Mouse (Mus musculus): Measurements from ENCODE around the gene Akap6. TPM values are rescaled to one million over a fixed set of nuclear protein-coding genes. Genes with fewer than 3 reads are reported as not detected.

Gene Akap6
- polyA plus RNA-seq, 1 experiment from 2014 or later = 1.6 TPM

DNA sequence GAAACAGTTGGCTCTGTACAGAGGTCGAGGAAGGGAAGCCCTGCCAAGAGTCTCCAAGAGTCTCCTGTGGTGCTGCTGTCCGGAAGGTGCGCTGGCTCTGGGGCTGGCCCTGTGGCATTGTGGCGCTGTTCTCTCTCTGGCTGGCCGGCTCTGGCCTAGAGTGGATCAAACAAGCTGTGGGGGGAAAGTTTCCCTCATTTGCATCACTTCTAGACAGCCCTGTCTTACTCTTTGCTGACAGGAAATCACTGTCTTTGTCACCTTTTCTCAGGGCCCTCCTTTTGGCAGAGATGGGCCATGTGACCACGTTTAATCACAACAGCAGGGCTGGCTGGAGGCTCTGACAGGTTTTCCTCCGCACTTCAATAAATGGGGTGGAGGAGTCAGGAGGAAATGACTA lies 333.6 kb downstream of the Akap6 start:
- Histone ChIP-seq H3K27ac (no peak overlapping the region; the same call in 1 of the 2 replicates), H3K9ac (no peak overlapping the region), H3K4me2 (no peak overlapping the region; the same call in 1 of the 2 replicates), H3K36me3 (no peaks in the 10 kb centered on the region), H3K27me3 (replicated peaks) (no peaks in the 10 kb centered on the region), H3K9me3 (no peaks in the 10 kb centered on the region), H3K4me1 (no peaks in the 10 kb centered on the region), H3K4me3 (replicated peaks) (no peak overlapping the region)
- ATAC-seq (ENCODE audit: insufficient read depth, low FRiP score, low read depth) = no peak; the same call in 1 of the 2 replicates
- WGBS = 29% methylated on average over 7 of the region's 7 CpGs

- Histone ChIP-seq H3K4me2 (peak overlapping the region; percentile 44), H3K4me1 (no peaks in the 10 kb centered on the region), H3K36me3 (no peaks in the 10 kb centered on the region), H3K27me3 (replicated peaks) (no peaks in the 10 kb centered on the region), H3K9ac (no peak overlapping the region), H3K4me3 (replicated peaks) (peak overlapping the region; percentile 16; the same call in 1 of the 2 replicates), H3K27ac (peak overlapping the region; percentile 4; the same call in 1 of the 2 replicates), H3K9me3 (no peaks in the 10 kb centered on the region)
- 15% methylated on average over 14 of the region's 14 CpGs for WGBS
- no peak for ATAC-seq (ENCODE audit: insufficient read depth, low FRiP score, low read depth)
These were observed 334.3 kb downstream of the Akap6 start for GRCm38 (mm10) chr12:53033404-53033913.

DNA sequence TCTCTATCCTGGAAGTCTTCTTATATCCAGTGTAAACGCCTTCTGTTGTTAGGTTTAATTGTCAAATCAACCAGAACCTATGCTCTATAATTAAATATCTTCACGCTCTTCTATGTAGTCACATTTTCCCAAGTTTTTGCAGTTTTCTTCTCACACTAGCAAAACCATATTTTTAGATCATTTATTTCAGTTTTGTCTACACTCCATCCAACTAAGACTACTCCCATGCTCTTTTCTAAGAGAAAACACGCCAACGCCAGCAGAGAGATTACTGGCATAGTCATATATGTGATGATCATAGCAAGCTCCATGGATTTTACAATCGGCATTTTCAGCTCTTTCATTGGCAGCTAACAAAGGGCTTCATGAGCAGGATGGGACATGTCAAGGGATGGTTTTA lies 341.5 kb downstream of the Akap6 start:
- WGBS = 88% methylated on average over 5 of the region's 5 CpGs
- no peak for ATAC-seq (ENCODE audit: insufficient read depth, low FRiP score, low read depth)
- no peaks in the 10 kb centered on the region for H3K36me3 ChIP-seq

DNA sequence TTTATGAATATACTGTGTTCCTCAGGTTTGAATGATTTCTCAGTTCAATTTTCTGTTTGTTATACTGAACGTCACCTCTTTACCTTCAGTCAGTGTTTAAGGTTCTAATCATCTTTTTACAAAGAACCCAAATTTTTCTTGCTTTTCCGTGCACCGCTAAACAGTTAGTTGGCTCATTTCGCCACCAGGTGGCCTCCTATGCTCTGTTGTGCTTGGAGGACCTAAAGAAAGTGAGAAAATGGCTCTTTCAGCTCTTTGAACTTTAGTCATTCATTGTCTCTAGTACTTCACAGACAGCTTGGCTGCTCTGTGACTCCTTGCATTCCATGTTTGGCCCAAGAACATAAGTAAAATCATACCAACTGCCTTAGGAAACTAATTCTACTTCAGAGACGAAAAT lies 343.6 kb downstream of the Akap6 start:
- Histone ChIP-seq H3K27me3 (replicated peaks) (no peaks in the 10 kb centered on the region), H3K9ac (no peak overlapping the region), H3K36me3 (no peaks in the 10 kb centered on the region), H3K9me3 (no peaks in the 10 kb centered on the region), H3K4me2 (no peak overlapping the region), H3K4me3 (replicated peaks) (no peak overlapping the region), H3K27ac (no peak overlapping the region), H3K4me1 (no peaks in the 10 kb centered on the region)
- no peak for ATAC-seq (ENCODE audit: insufficient read depth, low FRiP score, low read depth)
- WGBS = 22% methylated on average over 5 of the region's 5 CpGs

More for the DNA sequence above, 341.5 kb downstream of the Akap6 start:
- Histone ChIP-seq H3K9ac (no peak overlapping the region), H3K4me3 (replicated peaks) (no peak overlapping the region), H3K9me3 (no peaks in the 10 kb centered on the region), H3K27me3 (replicated peaks) (no peaks in the 10 kb centered on the region), H3K4me2 (no peak overlapping the region), H3K4me1 (no peaks in the 10 kb centered on the region), H3K27ac (no peak overlapping the region)

- no peak overlapping the region for H3K27ac ChIP-seq
- no peak overlapping the region for H3K4me2 ChIP-seq
- H3K27me3 ChIP-seq (replicated peaks) = no peaks in the 10 kb centered on the region
- 52% methylated on average over 7 of the region's 7 CpGs for WGBS
- H3K9me3 ChIP-seq = no peaks in the 10 kb centered on the region
- no peaks in the 10 kb centered on the region for H3K36me3 ChIP-seq
- ATAC-seq (ENCODE audit: insufficient read depth, low FRiP score, low read depth) = no peak
- H3K4me1 ChIP-seq = no peaks in the 10 kb centered on the region
- H3K9ac ChIP-seq = no peak overlapping the region
- no peak overlapping the region for H3K4me3 ChIP-seq (replicated peaks)
These were observed 358.4 kb downstream of the Akap6 start for GRCm38 (mm10) chr12:53057606-53058005.

GRCm38 (mm10) chr12:53060903-53061302 lies 361.7 kb downstream of the Akap6 start:
- H3K27ac ChIP-seq = no peak overlapping the region

GRCm38 (mm10) chr12:53061466-53062124 lies 362.4 kb downstream of the Akap6 start:
- no peak for ATAC-seq (ENCODE audit: insufficient read depth, low FRiP score, low read depth)
- WGBS = 23% methylated on average over 7 of the region's 7 CpGs
- H3K4me2 ChIP-seq = no peak overlapping the region; the same call in 1 of the 2 replicates

More at GRCm38 (mm10) chr12:53060903-53061302, 361.7 kb downstream of the Akap6 start:
- no peaks in the 10 kb centered on the region for H3K9me3 ChIP-seq
- H3K4me1 ChIP-seq = no peaks in the 10 kb centered on the region
- no peak for ATAC-seq (ENCODE audit: insufficient read depth, low FRiP score, low read depth)
- H3K4me2 ChIP-seq = no peak overlapping the region
- H3K36me3 ChIP-seq = no peaks in the 10 kb centered on the region
- 63% methylated on average over 6 of the region's 6 CpGs for WGBS
- no peak overlapping the region for H3K9ac ChIP-seq
- no peak overlapping the region for H3K4me3 ChIP-seq (replicated peaks)
- H3K27me3 ChIP-seq (replicated peaks) = no peaks in the 10 kb centered on the region

DNA sequence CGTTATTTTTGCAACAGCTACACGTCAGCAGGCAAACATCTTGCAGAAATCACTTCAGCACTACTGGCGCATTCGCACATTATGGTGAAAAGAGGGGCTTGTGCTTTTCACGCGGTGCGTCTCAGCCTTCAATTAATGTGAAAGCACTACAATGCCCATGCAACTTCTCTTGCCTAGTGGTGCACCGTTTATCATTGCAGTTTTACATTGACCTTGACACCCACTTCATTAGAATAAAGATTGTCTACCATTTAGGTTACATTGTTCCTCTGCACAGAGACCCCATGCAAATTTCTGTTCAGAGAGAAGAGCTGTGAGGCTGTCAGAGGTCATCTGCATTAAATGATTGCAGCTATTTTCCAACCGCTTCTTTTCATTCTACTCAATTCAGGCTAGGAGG lies 363.8 kb downstream of the Akap6 start:
- Histone ChIP-seq H3K4me3 (replicated peaks) (no peak overlapping the region), H3K9ac (no peak overlapping the region), H3K27me3 (replicated peaks) (no peaks in the 10 kb centered on the region), H3K27ac (no peak overlapping the region), H3K36me3 (no peaks in the 10 kb centered on the region), H3K4me1 (no peaks in the 10 kb centered on the region), H3K9me3 (no peaks in the 10 kb centered on the region), H3K4me2 (no peak overlapping the region)
- ATAC-seq (ENCODE audit: insufficient read depth, low FRiP score, low read depth) = no peak
- WGBS = 66% methylated on average over 9 of the region's 9 CpGs

More at GRCm38 (mm10) chr12:53061466-53062124, 362.4 kb downstream of the Akap6 start:
- Histone ChIP-seq H3K27ac (no peak overlapping the region), H3K9ac (no peak overlapping the region), H3K4me1 (no peaks in the 10 kb centered on the region), H3K36me3 (no peaks in the 10 kb centered on the region), H3K4me3 (replicated peaks) (no peak overlapping the region), H3K27me3 (replicated peaks) (no peaks in the 10 kb centered on the region), H3K9me3 (no peaks in the 10 kb centered on the region)

DNA sequence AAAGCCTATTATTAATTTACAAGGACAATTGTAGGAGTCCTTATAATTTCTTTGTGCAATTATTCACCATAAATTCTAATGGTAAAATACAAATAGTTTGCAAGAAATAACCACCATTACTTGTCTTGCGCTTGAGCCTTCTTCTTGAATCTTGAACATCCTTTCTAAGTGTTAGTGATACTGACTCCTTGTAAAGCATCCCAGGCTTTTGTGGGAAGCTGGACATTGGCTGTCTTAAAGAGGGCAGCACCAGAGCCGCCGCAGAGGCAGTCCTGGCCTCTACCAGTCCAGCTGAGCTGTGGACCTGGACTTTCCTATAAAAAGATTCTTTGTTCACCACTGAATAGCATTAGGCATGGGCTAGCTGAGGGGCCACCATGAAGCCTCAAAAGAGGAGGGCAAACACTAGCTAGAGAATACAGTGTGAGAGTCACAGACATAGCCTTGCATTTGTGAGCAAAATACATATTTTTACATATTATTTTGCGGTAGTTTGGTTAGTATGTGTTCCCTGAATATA lies 365.1 kb downstream of the Akap6 start:
- Histone ChIP-seq H3K9ac (no peak overlapping the region), H3K36me3 (no peaks in the 10 kb centered on the region), H3K9me3 (no peaks in the 10 kb centered on the region), H3K4me3 (replicated peaks) (no peak overlapping the region), H3K27ac (no peak overlapping the region), H3K4me2 (no peak overlapping the region), H3K4me1 (no peaks in the 10 kb centered on the region), H3K27me3 (replicated peaks) (no peaks in the 10 kb centered on the region)
- ATAC-seq (ENCODE audit: insufficient read depth, low FRiP score, low read depth) = no peak
- 91% methylated on average over 4 of the region's 4 CpGs for WGBS

DNA sequence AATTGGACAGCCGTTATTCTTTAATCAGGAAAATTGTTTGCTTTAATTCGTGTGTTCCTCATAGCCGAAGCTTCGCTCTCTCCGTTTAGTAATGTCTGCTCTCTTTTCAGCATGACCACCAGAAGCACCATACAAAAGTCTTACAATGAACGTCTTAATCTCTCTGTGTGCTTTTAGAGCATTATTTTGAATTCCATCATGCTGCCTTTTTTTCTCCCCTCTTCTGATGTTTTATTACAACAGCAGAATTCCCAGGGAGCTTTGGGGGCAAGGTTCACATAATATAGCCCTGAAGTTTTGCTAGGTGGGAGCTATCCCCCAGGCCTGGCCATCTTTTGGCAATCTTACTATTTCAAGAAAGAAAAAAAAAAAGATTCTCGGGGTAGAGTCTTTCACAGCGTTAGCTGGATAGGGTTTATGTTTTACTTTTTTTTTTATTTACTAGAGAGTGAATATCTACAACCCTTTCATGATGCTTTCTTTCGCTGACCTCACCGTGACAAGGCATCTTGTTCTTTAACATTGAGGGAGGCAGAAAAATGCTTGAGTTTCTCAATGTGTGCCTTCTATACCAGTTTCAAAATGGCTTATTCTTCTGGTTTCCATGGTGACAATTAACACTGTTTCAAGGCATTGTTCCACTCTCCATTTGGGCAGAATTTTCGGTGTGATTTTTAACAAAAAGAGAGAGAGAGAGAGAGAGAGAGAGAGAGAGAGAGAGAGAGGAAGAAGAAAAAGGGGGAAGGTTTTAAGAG lies 366.0 kb downstream of the Akap6 start:
- WGBS = 60% methylated on average over 11 of the region's 11 CpGs
- no peak overlapping the region for H3K27ac ChIP-seq
- no peak for ATAC-seq (ENCODE audit: insufficient read depth, low FRiP score, low read depth)
- H3K27me3 ChIP-seq (replicated peaks) = no peaks in the 10 kb centered on the region
- H3K9ac ChIP-seq = no peak overlapping the region
- no peaks in the 10 kb centered on the region for H3K36me3 ChIP-seq
- H3K4me1 ChIP-seq = no peaks in the 10 kb centered on the region
- H3K4me2 ChIP-seq = no peak overlapping the region
- no peaks in the 10 kb centered on the region for H3K9me3 ChIP-seq
- no peak overlapping the region for H3K4me3 ChIP-seq (replicated peaks)

DNA sequence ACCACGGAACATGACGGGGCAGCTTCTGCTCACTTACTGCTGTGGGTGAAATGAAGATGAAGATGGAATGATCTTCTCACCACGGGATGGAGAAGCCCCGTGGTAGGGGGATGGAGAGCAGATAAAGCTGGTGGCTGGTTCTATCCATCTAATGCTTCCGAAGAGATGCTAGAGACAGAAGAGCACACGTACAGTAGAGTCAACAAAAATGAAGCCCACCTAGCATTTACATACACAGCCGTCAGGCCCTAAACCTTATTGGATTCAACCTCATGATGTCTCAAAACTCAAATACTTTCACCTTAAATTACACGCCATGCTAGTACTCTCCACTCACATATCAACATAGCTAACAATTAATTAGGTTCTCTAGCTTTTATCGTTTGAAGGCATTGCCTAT lies 367.1 kb downstream of the Akap6 start:
- Histone ChIP-seq H3K27ac (no peak overlapping the region), H3K36me3 (no peaks in the 10 kb centered on the region), H3K4me1 (no peaks in the 10 kb centered on the region), H3K9ac (no peak overlapping the region), H3K4me2 (no peak overlapping the region), H3K27me3 (replicated peaks) (no peaks in the 10 kb centered on the region), H3K9me3 (no peaks in the 10 kb centered on the region), H3K4me3 (replicated peaks) (no peak overlapping the region)
- 68% methylated on average over 9 of the region's 9 CpGs for WGBS
- no peak for ATAC-seq (ENCODE audit: insufficient read depth, low FRiP score, low read depth)

GRCm38 (mm10) chr12:53070907-53071306 lies 371.7 kb downstream of the Akap6 start:
- no peak overlapping the region for H3K27ac ChIP-seq
- 84% methylated on average over 5 of the region's 5 CpGs for WGBS
- H3K36me3 ChIP-seq = no peaks in the 10 kb centered on the region
- ATAC-seq (ENCODE audit: insufficient read depth, low FRiP score, low read depth) = no peak
- no peaks in the 10 kb centered on the region for H3K27me3 ChIP-seq (replicated peaks)
- no peaks in the 10 kb centered on the region for H3K4me1 ChIP-seq
- H3K4me2 ChIP-seq = no peak overlapping the region
- no peaks in the 10 kb centered on the region for H3K9me3 ChIP-seq
- H3K4me3 ChIP-seq (replicated peaks) = no peak overlapping the region
- no peak overlapping the region for H3K9ac ChIP-seq

Data from stomach, embryonic 15.5 days (tissue).